Mouse (Mus musculus): ENCODE data around the gene Nrxn2.

DNA sequence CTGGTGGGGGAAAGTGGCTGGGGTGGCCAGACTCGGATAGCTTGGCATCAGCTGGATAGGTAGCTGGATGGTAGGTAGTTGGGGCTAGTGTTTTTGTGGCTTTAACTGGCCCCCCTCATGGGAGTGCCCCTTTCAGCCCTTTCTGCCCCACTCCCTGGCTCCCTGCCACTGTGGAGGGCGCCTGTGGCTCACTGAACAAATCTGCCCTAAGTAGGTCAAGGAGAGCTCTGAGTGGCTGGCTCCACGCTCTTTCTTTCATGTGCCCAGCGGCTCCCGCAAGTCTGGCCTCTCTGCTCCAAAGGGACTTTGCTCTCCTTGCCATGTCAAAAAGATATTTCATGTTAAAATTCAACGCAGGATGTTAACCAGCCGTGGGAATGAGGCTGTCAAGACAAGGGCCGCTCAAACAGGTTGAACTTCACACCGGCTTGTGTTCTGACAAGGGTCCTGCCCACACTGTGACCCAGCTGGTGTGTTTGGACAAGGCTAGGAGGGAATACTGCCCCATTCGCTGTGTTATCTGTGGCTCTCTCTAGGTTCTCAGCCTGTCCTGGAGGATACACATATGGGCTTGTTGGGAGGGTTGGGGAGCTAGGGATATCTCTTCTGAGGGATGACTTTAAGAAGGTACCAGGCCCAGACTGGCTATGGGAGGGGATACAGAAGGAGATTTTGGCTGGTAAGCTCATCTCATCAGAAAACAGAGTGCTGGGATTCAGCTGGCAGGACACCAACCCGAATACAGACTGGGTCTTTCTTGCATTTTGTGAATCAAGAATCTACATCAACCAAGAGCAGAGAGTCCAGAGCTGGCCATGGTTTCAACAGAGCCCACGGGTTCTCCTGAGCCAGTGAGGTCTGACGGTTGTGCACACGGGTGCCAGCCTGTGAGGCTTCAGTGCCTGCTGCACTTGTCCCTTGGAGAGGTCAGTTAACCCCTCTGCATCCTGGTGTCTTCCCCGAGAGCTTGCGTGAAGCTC is 130.2 kb downstream of the Nrxn2 start:
- TF ChIP-seq POLR2A (IDR thresholded peaks at IDR 0.05; ENCODE audit: low read depth, low read length) (no peak), CTCF (IDR thresholded peaks at IDR 0.05; ENCODE audit: extremely low read depth, insufficient read length, insufficient replicate concordance, low read depth, low read length) (no peak)

Data from small intestine, adult 2 months (tissue).